Mouse (Mus musculus) right cerebral cortex, adult 2 months (tissue): ENCODE data around the gene Il21.

Source experiments
- DNase-seq, 2 experiments: peaks; one replicate each; pipeline ENCODE4 v3.0.0; 2021 to 2022; ENCODE audit warnings: low spot score in 2 of 2

Gene Il21

GRCm38 (mm10) chr3:37191953-37192352 lies 40.5 kb downstream of the Il21 start:
- no peak for DNase-seq

DNA sequence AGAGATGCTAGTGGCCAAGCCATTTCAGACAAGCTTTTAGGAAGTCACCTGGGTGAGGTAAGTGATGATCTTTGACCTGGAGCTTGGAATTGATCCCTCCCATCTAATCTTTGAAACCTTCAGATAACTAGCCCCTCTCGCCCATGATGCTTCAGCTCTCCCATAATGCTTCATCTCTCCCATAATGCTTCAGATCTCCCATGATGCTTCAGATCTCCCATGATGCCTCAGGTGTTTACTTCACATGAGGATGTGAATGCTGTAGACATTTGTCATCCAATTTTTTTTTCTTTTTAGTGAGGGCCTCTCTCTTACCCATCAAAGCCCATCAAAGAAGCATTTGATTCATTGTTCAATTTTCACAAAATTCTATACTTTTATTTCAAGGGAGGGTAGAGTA lies 46.9 kb downstream of the Il21 start:
- DNase-seq, result no peak

DNA sequence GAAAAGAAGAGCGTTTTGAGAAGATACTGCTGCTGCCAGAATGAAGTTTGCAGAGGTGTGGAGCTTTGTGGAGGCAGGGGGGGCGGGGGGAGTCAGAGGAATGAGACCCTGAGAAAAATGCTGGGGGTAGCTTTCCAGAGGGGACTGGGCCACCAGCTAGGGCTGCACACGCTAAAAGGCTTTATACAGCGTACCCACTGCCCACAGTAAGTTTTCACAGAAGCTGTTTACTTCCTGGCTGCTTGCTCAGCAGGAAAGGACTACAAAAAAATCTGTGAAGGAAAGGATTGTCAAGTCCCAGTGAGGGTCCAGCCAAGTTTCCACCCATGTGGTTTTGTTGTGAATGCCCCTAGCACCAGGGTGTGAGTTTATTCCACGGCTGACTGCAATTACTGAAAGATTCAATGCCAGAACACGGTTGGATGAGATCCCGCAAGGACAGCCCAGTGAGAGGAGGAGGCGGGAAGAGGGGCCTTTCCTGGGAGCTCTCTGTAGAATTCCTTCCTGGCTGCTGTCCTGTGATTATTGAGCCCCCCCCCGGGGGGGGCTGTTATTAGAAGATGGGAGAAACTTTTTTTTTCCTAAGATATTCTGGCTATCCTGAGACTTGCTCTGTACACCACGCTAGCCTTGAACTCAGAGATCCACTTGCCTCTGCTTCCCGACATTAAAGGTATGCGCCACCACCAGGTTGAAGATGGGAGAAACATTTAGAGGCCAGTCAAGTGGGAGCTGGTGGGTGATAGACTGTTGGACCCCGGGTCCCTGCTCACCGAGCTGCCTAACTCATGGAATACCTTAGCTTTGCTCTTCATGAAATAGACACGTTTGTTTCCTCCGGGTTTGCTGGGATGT lies 49.8 kb downstream of the Il21 start:
- peak in 1 of 2 experiments; percentile 14 for DNase-seq

GRCm38 (mm10) chr3:37181041-37181440 lies 51.4 kb downstream of the Il21 start:
- DNase-seq, result no peak

GRCm38 (mm10) chr3:37180039-37180743 lies 52.2 kb downstream of the Il21 start:
- DNase-seq, result no peak

DNA sequence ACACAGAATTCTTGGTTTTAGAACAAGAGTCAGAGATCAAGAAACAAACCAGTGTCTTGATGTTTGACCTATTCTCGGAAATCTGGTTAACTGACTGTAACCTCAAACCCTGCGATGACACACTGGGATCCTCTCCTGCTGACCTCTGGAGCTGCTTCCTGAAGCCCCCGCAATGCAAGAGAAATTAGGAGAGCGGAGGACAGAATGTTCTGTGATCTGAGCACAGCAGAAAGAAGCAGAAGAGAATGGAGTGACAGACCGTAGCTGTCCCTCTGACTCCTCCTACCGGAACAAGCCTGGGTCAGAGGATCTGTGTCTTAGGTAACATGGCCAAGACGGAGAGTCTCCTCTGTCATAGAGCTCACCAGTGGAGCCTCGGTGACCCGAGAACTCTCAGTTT lies 53.0 kb downstream of the Il21 start:
- DNase-seq, result no peak

- DNase-seq, result no peak
These were observed 57.5 kb downstream of the Il21 start for GRCm38 (mm10) chr3:37174711-37175572.

- no peak for DNase-seq
These were observed 59.2 kb downstream of the Il21 start for GRCm38 (mm10) chr3:37173285-37173684.
